Mouse (Mus musculus): Measurements from ENCODE around the gene Nynrin. TPM values are rescaled to one million over a fixed set of nuclear protein-coding genes. Genes with fewer than 3 reads are reported as not detected.

The Nynrin gene
- polyA plus RNA-seq, 1 experiment from 2014 or later: 13.6 TPM

DNA sequence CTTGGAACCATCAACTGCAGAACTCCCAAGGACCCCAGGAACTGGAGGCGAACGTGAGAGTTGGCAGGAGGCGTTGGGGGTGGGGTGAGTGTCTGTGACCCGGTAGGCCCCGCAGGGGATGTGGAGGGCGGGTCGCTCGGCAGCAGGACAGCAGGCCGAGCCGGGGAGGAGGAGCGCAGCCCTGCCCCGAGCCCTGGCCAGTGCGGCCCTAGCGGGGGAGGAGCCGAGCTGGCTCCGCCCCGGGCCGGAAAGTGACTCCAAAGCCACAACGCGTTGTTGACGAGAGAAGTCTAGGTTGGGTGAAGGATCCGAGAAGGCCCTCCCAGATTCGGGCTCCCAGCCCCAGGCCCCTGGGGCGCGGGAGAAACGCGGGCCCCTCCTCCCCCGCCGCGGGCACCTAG is 30.9 kb downstream of the Nynrin start, which contains the start of gene Khnyn:
Gene Khnyn, plus strand, starts transcription at position 235 of the 401 bp plus-strand sequence.
- Histone ChIP-seq H3K4me3 (peak within 1 kb of the TSS; percentile 81), H3K36me3 (replicated peaks) (peaks cover 17% of the 10 kb centered on the region; the same call in 1 of the 2 replicates), H3K9ac (peak within 1 kb of the TSS; percentile 79), H3K27ac (peak within 1 kb of the TSS; percentile 64), H3K4me1 (peaks cover 24% of the 10 kb centered on the region), H3K4me2 (peak within 1 kb of the TSS; percentile 91), H3K9me3 (no peaks in the 10 kb centered on the region), H3K27me3 (replicated peaks) (no peaks in the 10 kb centered on the region)
- peak; percentile 91 for ATAC-seq (replicated peaks)
- 0% methylated on average over 30 of the region's 30 CpGs for WGBS

GRCm38 (mm10) chr14:55885114-55885790 is 31.4 kb downstream of the Nynrin start:
- Histone ChIP-seq H3K27me3 (replicated peaks) (no peaks in the 10 kb centered on the region), H3K9me3 (no peaks in the 10 kb centered on the region), H3K9ac (peak overlapping the region; percentile 79), H3K36me3 (replicated peaks) (peaks cover 20% of the 10 kb centered on the region; the same call in 1 of the 2 replicates), H3K4me3 (peak overlapping the region; percentile 81), H3K27ac (peak overlapping the region; percentile 64), H3K4me1 (peaks cover 24% of the 10 kb centered on the region), H3K4me2 (peak overlapping the region; percentile 91)
- WGBS: 1% methylated on average over 25 of the region's 30 CpGs
- ATAC-seq (replicated peaks): peak; percentile 63

DNA sequence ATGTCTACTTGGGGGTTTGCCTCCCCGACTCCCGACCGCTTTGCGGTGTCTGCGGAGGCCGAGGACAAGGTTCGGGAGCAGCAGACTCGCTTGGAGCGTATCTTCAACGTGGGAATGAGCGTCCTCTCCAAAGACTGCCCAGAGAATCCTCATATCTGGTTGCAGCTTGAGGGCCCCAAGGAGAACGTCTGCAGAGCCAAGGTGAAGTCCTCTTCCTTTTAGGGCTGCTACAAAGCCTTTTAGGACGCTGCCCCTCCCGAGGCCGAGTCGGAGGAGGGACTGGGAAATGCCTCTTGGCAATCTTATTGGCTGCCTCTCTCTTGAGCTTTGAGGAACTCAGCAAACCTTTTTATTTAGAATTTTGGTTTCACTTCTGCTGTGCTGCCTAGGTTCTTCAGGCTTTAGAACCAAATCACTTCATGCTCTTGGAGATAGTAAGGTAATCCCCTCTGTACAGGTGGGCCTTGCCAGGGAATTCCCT is 32.0 kb downstream of the Nynrin start:
- H3K9me3 ChIP-seq: no peaks in the 10 kb centered on the region
- peaks cover 24% of the 10 kb centered on the region; the same call in 1 of the 2 replicates for H3K36me3 ChIP-seq (replicated peaks)
- no peaks in the 10 kb centered on the region for H3K27me3 ChIP-seq (replicated peaks)
- H3K4me2 ChIP-seq: peak overlapping the region; percentile 91
- peaks cover 24% of the 10 kb centered on the region for H3K4me1 ChIP-seq
- H3K9ac ChIP-seq: peak overlapping the region; percentile 79
- H3K4me3 ChIP-seq: peak overlapping the region; percentile 81
- ATAC-seq (replicated peaks): no peak
- 7% methylated on average over 16 of the region's 16 CpGs for WGBS
- no peak overlapping the region for H3K27ac ChIP-seq

DNA sequence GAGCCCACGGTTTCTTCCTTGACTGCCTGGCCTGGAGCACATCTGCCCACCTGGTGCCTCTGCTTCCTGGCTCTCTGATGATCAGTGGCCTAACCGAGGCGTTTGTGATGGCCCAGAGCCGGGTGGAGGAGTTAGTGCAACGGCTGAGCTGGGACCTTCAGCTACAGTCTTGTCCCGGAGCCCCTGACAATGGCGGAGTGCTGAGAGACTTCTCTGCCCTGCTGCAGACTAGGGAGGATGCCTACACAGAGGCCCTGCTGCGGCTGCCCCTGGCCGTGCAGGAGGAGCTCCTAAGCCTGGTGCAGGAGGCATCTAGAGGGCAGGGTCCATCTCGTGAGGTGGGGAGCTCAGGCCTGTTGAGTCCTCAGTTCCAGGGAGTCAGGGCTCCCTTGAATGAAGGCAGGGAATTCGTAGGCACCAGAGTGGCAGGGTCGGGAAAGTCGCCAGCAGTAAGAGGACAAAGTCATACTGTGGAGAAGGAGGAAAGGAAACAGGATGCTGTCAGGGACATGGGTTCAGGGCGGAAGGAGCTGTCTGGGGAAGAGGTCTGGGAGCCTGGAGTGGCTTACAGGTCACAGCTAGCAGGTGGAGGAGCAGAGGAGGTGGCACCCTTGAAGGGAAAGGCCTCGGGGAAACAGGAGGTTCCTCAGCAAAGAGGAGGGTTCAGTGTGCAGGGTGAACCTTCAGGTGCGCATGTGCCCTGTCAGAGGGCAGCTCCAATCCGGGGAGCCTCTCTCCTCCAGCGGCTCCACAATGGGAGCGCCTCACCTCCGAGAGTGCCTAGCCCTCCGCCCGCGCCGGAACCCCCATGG is 33.0 kb downstream of the Nynrin start:
- ATAC-seq (replicated peaks): no peak
- Histone ChIP-seq H3K4me3 (no peak overlapping the region), H3K27me3 (replicated peaks) (no peaks in the 10 kb centered on the region), H3K9ac (no peak overlapping the region), H3K27ac (no peak overlapping the region), H3K4me1 (peaks cover 24% of the 10 kb centered on the region), H3K4me2 (0 out of 2 replicates have a peak overlapping the region, but pooled peaks have one; percentile 4), H3K36me3 (replicated peaks) (peaks cover 24% of the 10 kb centered on the region; the same call in 1 of the 2 replicates), H3K9me3 (no peaks in the 10 kb centered on the region)
- WGBS: 83% methylated on average over 24 of the region's 24 CpGs

DNA sequence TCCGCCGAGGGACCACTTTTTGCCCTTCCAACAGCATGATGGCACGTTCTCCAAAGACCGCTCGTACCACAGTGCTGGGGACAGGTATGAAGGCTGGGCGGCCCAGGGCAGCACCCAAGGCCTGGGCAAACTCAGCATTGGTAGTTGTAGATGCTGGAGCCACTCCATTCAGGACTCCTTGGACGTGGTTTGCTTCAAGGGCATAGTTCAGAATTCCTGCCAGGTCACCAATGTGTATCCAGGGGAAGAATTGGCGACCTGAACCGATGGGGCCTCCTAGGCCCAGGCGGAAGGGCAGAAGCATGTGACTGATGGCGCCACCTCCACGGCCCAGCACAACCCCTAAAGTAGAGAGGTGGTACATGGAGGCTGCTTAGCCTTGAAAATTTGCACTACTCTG is 43.9 kb downstream of the Nynrin start:
- no peak overlapping the region for H3K4me3 ChIP-seq
- H3K9ac ChIP-seq: no peak overlapping the region
- H3K9me3 ChIP-seq: no peaks in the 10 kb centered on the region
- no peak for ATAC-seq (replicated peaks)
- H3K36me3 ChIP-seq (replicated peaks): peaks cover 30% of the 10 kb centered on the region
- no peaks in the 10 kb centered on the region for H3K27me3 ChIP-seq (replicated peaks)
- H3K4me1 ChIP-seq: peaks cover 20% of the 10 kb centered on the region
- 93% methylated on average over 12 of the region's 12 CpGs for WGBS
- no peak overlapping the region for H3K27ac ChIP-seq
- H3K4me2 ChIP-seq: no peak overlapping the region

- no peak overlapping the region for H3K27ac ChIP-seq
- ATAC-seq (replicated peaks): no peak
- H3K9me3 ChIP-seq: no peaks in the 10 kb centered on the region
- peaks cover 20% of the 10 kb centered on the region for H3K4me1 ChIP-seq
- H3K4me3 ChIP-seq: peak overlapping the region; percentile 59; the same call in 1 of the 2 replicates
- H3K36me3 ChIP-seq (replicated peaks): peaks cover 27% of the 10 kb centered on the region
- H3K9ac ChIP-seq: no peak overlapping the region
- peak overlapping the region; percentile 90 for H3K4me2 ChIP-seq
- no peaks in the 10 kb centered on the region for H3K27me3 ChIP-seq (replicated peaks)
- WGBS: 89% methylated on average over 7 of the region's 7 CpGs
Measured at GRCm38 (mm10) chr14:55898947-55899346, 45.1 kb downstream of the Nynrin start.

DNA sequence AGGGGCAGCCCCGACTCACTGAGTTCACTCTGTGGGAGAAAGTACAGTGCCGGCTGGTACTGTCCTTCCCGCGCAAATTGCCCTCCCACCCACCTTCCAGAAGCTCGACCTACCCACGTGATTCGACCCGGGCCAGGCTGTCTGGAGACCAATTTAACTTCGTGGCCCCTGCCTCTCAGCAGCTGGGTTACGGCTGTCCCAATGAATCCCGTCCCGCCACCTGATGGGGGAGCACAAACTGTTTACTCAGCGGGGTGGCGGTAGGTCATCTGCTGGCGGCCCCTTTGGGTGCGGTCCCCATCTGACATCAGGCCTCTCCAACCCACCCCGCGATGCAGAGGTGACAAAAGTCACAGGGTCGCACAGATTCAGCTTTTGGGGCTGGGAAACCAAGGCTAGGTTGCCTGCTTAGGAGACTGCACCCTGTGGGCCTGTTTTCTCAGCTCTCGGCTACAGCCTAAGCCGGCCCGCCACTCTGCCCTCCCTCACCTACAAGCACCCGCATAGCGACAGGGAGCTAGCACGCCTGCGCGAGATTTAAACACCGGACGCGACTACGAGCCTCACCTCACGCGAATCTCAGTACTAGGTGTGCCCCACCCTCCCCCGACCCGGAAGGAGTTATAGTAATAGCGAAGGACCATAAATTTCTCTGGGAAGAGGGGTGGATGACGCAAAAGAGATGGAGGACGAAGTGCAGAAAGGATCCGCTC is 46.0 kb downstream of the Nynrin start, which contains the start of gene Sdr39u1:
Gene Sdr39u1, minus strand, starts transcription at position 593 of the 713 bp plus-strand sequence.
- Histone ChIP-seq H3K4me1 (peaks cover 20% of the 10 kb centered on the region), H3K27ac (peak within 1 kb of the TSS; percentile 77), H3K4me3 (peak within 1 kb of the TSS; percentile 59), H3K4me2 (peak within 1 kb of the TSS; percentile 90), H3K27me3 (replicated peaks) (no peaks in the 10 kb centered on the region), H3K9ac (peak within 1 kb of the TSS; percentile 68), H3K9me3 (no peaks in the 10 kb centered on the region), H3K36me3 (replicated peaks) (peaks cover 18% of the 10 kb centered on the region)
- peak; percentile 98 for ATAC-seq (replicated peaks)
- 3% methylated on average over 39 of the region's 39 CpGs for WGBS

GRCm38 (mm10) chr14:55900414-55900755 is 46.6 kb downstream of the Nynrin start:
- WGBS: 6% methylated on average over 12 of the region's 12 CpGs
- H3K9ac ChIP-seq: peak overlapping the region; percentile 68
- no peak for ATAC-seq (replicated peaks)

GRCm38 (mm10) chr14:55905518-55905917 is 51.7 kb downstream of the Nynrin start:
- Histone ChIP-seq H3K4me1 (peaks cover 7% of the 10 kb centered on the region), H3K27ac (no peak overlapping the region), H3K36me3 (replicated peaks) (no peaks in the 10 kb centered on the region), H3K9me3 (no peaks in the 10 kb centered on the region), H3K9ac (no peak overlapping the region), H3K4me2 (no peak overlapping the region), H3K4me3 (no peak overlapping the region), H3K27me3 (replicated peaks) (no peaks in the 10 kb centered on the region)
- no peak for ATAC-seq (replicated peaks)
- 16% methylated on average over 1 of the region's 1 CpGs for WGBS

More at GRCm38 (mm10) chr14:55900414-55900755, 46.6 kb downstream of the Nynrin start:
- Histone ChIP-seq H3K27me3 (replicated peaks) (no peaks in the 10 kb centered on the region), H3K4me3 (peak overlapping the region; percentile 59), H3K4me2 (peak overlapping the region; percentile 90), H3K36me3 (replicated peaks) (peaks cover 18% of the 10 kb centered on the region), H3K4me1 (peaks cover 20% of the 10 kb centered on the region), H3K27ac (peak overlapping the region; percentile 77), H3K9me3 (no peaks in the 10 kb centered on the region)

GRCm38 (mm10) chr14:55913406-55913805 is 59.6 kb downstream of the Nynrin start:
- H3K4me1 ChIP-seq: no peaks in the 10 kb centered on the region
- 66% methylated on average over 4 of the region's 4 CpGs for WGBS

GRCm38 (mm10) chr14:55918240-55919082 is 64.7 kb downstream of the Nynrin start:
- Histone ChIP-seq H3K4me2 (peak overlapping the region; percentile 42), H3K9me3 (no peaks in the 10 kb centered on the region), H3K4me3 (no peak overlapping the region), H3K27me3 (replicated peaks) (no peaks in the 10 kb centered on the region), H3K9ac (no peak overlapping the region), H3K36me3 (replicated peaks) (no peaks in the 10 kb centered on the region), H3K4me1 (peaks cover 4% of the 10 kb centered on the region; the same call in 1 of the 2 replicates), H3K27ac (no peak overlapping the region)
- ATAC-seq (replicated peaks): peak; percentile 88
- 41% methylated on average over 14 of the region's 14 CpGs for WGBS

More at GRCm38 (mm10) chr14:55913406-55913805, 59.6 kb downstream of the Nynrin start:
- no peak for ATAC-seq (replicated peaks)
- no peak overlapping the region for H3K4me2 ChIP-seq
- no peak overlapping the region for H3K27ac ChIP-seq
- H3K36me3 ChIP-seq (replicated peaks): no peaks in the 10 kb centered on the region
- no peaks in the 10 kb centered on the region for H3K27me3 ChIP-seq (replicated peaks)
- H3K9me3 ChIP-seq: no peaks in the 10 kb centered on the region
- no peak overlapping the region for H3K9ac ChIP-seq
- H3K4me3 ChIP-seq: no peak overlapping the region
